Mouse (Mus musculus) bone marrow, adult 2 months (tissue): ENCODE data around the gene Cct2.

Experiments used
- CTCF ChIP-seq: fragments of 200-500 bp; IDR thresholded peaks from 2 replicates; pipeline ENCODE4 v1.5.1; 2011; ENCODE audit warnings: low read length, control low read depth; ENCODE audit not compliant: control insufficient read depth, insufficient read depth
- POLR2A ChIP-seq: fragments of 200-500 bp; IDR thresholded peaks from 2 replicates; pipeline ENCODE4 v1.6.1; 2011; ENCODE audit warnings: low read depth, mild to moderate bottlenecking, control low read depth, low read length, borderline replicate concordance; ENCODE audit not compliant: control insufficient read depth

DNA sequence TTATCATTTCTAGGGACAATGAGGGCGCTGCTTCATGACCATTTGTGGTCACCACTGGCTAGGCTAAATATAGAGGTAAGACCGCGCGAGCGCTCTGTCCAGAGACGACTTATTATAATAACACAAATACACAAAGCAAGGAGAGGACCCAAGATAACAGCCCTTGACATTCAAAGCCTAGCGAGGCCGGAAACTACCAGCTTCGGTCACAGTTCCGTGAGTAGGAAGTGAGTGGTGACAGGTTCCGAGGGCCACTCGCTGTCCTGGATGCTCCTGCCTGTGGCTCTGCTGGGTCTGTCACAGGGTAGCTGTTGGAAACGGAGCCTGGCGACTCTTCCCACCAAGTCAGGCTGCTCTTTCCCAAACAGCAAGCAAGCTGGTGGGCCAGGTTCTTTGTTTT lies 21.3 kb downstream of the Cct2 start:
- TF ChIP-seq POLR2A (no peak), CTCF (no peak)
